Mouse (Mus musculus) testis, postnatal 10 days (tissue): ENCODE data around the gene Fmnl2.
A peak's percentile ranks its signal among the peaks of the same experiment; 100 is the strongest.

Experiments
- DNase-seq: peaks from one replicate; pipeline ENCODE4 v3.0.0; 2021; ENCODE audit warnings: low spot score

Fmnl2 gene

GRCm38 (mm10) chr2:52957771-52958534, 100.3 kb downstream of the Fmnl2 start:
- no peak for DNase-seq

- peak; percentile 89 for DNase-seq
Observed at GRCm38 (mm10) chr2:52958535-52959290, 101.1 kb downstream of the Fmnl2 start.

GRCm38 (mm10) chr2:52959291-52959621, 101.6 kb downstream of the Fmnl2 start:
- DNase-seq = no peak

GRCm38 (mm10) chr2:52959982-52960381, 102.3 kb downstream of the Fmnl2 start:
- no peak for DNase-seq

GRCm38 (mm10) chr2:52960697-52961096, 103.0 kb downstream of the Fmnl2 start:
- no peak for DNase-seq

- DNase-seq = no peak
Observed at GRCm38 (mm10) chr2:52963439-52963838, 105.8 kb downstream of the Fmnl2 start.

GRCm38 (mm10) chr2:52964386-52964928, 106.8 kb downstream of the Fmnl2 start:
- no peak for DNase-seq

GRCm38 (mm10) chr2:52966227-52966626, 108.6 kb downstream of the Fmnl2 start:
- DNase-seq = no peak

GRCm38 (mm10) chr2:52966820-52967460, 109.3 kb downstream of the Fmnl2 start:
- no peak for DNase-seq

- no peak for DNase-seq
Observed at GRCm38 (mm10) chr2:52967461-52967823, 109.8 kb downstream of the Fmnl2 start.

- DNase-seq = no peak
Observed at GRCm38 (mm10) chr2:52968884-52969283, 111.2 kb downstream of the Fmnl2 start.

GRCm38 (mm10) chr2:52974056-52974455, 116.4 kb downstream of the Fmnl2 start:
- DNase-seq = no peak

GRCm38 (mm10) chr2:52974776-52975175, 117.1 kb downstream of the Fmnl2 start:
- DNase-seq = no peak

GRCm38 (mm10) chr2:52977921-52978675, 120.4 kb downstream of the Fmnl2 start:
- DNase-seq = no peak

GRCm38 (mm10) chr2:52978796-52979195, 121.1 kb downstream of the Fmnl2 start:
- DNase-seq = no peak

GRCm38 (mm10) chr2:52979280-52979763, 121.7 kb downstream of the Fmnl2 start:
- DNase-seq = no peak

GRCm38 (mm10) chr2:52981126-52981525, 123.5 kb downstream of the Fmnl2 start:
- no peak for DNase-seq

- DNase-seq = no peak
Observed at GRCm38 (mm10) chr2:52981595-52981994, 123.9 kb downstream of the Fmnl2 start.

- no peak for DNase-seq
Observed at GRCm38 (mm10) chr2:52982502-52982901, 124.8 kb downstream of the Fmnl2 start.

GRCm38 (mm10) chr2:52984556-52984955, 126.9 kb downstream of the Fmnl2 start:
- DNase-seq = no peak

- DNase-seq = no peak
Observed at GRCm38 (mm10) chr2:52985167-52985566, 127.5 kb downstream of the Fmnl2 start.

- no peak for DNase-seq
Observed at GRCm38 (mm10) chr2:52986354-52986753, 128.7 kb downstream of the Fmnl2 start.
